Mouse (Mus musculus): Measurements from ENCODE around the gene Wipf2.
"Not testable (repeated sequence)": the region's sequence is repeated elsewhere in the genome, so short reads cannot be mapped to it uniquely, and the experiment has no call there.

GRCm38 (mm10) chr11:98922851-98923711 is 59.6 kb downstream of the Wipf2 start:
- TF ChIP-seq CTCF (IDR thresholded peaks at IDR 0.05 in 2 of 3, conservative IDR thresholded peaks at IDR 0.05 in 1 of 3; ENCODE audit: control insufficient read depth in 1 of 3, insufficient read depth in 1 of 3, low read depth in 2 of 3, low read length in 3 of 3, poor library complexity in 1 of 3, severe bottlenecking in 1 of 3); SMC3 (IDR thresholded peaks at IDR 0.05; ENCODE audit: low read depth, low read length); ZC3H11A (IDR thresholded peaks at IDR 0.05; ENCODE audit: low read depth, low read length); ELF1 (IDR thresholded peaks at IDR 0.05; ENCODE audit: low read depth, low read length); JUND (IDR thresholded peaks at IDR 0.05; ENCODE audit: low read depth, low read length): not testable (repeated sequence)

Measured in MEL (cell line).